Mouse (Mus musculus): Measurements from ENCODE around the gene Magi2. TPM values are rescaled to one million over a fixed set of nuclear protein-coding genes. Genes with fewer than 3 reads are reported as not detected.

Gene Magi2
- polyA plus RNA-seq, 1 experiment from 2014 or later, result 2.3 TPM

DNA sequence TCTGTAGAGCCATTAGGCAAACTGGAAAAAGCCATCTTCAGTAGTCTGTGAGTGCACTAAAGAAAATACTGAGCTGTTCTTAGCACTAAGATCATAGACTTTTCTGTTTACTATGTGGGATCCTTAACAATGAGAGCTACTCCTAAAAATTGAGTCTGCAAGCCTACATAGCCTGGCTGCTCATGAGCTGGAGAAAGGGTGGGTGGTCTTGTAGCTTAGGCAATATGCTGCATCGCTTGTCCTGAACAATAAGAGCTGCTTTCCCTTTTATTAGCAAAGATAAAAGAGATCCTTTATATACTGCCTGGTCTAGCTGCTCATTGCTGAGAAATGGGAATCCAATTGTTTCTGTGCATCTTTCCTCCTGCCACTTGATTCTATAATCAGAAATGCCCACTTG, 841.7 kb downstream of the Magi2 start:
- H3K36me3 ChIP-seq, result no peaks in the 10 kb centered on the region
- H3K27ac ChIP-seq, result no peak overlapping the region
- H3K27me3 ChIP-seq (replicated peaks), result no peaks in the 10 kb centered on the region
- ATAC-seq, result no peak
- H3K4me2 ChIP-seq (replicated peaks), result no peak overlapping the region
- WGBS, result 87% methylated on average over 1 of the region's 1 CpGs
- no peak overlapping the region for H3K9ac ChIP-seq
- no peaks in the 10 kb centered on the region for H3K9me3 ChIP-seq
- no peak overlapping the region for H3K4me3 ChIP-seq (replicated peaks)
- H3K4me1 ChIP-seq (replicated peaks), result no peaks in the 10 kb centered on the region

DNA sequence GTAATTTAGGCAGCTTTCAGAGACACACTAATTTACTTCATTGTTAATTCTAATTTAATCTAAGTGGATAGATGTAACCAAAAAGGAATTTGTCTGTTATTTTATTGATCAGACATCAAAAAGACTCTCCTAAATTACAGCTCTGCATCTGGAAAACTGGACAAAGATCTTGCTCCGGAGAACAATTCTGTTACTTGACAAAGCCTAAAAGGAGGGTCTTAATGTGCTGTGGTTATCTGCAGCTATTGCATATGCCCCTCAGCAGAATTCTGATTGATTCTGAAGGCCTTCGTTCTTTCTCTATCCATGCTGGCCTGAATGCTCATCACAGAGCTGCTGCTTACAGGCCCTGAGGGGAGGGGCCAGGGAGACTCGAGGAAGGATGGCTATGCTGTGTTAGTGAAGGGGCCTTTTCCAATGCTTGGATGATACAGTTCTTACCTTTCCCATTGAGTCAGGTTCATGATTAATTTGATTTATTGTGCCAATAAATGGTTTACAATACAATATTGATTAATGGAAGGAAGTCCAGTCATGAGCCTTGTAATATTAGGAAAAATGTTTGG, 842.2 kb downstream of the Magi2 start:
- Histone ChIP-seq H3K9ac (no peak overlapping the region), H3K4me2 (replicated peaks) (no peak overlapping the region), H3K4me1 (replicated peaks) (no peaks in the 10 kb centered on the region), H3K4me3 (replicated peaks) (no peak overlapping the region), H3K27me3 (replicated peaks) (no peaks in the 10 kb centered on the region), H3K36me3 (no peaks in the 10 kb centered on the region), H3K27ac (no peak overlapping the region), H3K9me3 (no peaks in the 10 kb centered on the region)
- no peak for ATAC-seq
- 70% methylated on average over 3 of the region's 3 CpGs for WGBS

DNA sequence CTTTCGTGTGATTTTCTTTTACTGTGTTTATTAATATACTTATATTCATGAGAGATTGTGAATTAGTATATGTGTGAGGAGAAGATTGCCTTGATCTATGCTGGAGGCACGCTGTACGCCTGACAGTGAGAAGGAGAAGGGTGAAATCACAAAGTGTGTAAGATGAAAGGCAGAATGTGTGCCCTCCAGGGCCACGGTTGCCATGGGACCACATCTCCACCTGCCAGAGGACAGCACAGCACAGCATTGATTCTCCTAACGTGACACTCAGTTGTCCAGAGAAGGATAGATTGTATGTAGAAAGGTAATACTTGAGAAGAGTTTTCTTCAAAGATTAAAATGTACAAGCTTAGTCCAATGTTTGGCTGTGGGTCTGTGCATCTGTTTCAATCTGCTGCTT, 847.3 kb downstream of the Magi2 start:
- Histone ChIP-seq H3K4me2 (replicated peaks) (no peak overlapping the region), H3K9me3 (no peaks in the 10 kb centered on the region), H3K4me3 (replicated peaks) (no peak overlapping the region), H3K4me1 (replicated peaks) (no peaks in the 10 kb centered on the region), H3K9ac (no peak overlapping the region), H3K36me3 (no peaks in the 10 kb centered on the region), H3K27ac (no peak overlapping the region), H3K27me3 (replicated peaks) (no peaks in the 10 kb centered on the region)
- WGBS, result 87% methylated on average over 5 of the region's 5 CpGs
- no peak for ATAC-seq

DNA sequence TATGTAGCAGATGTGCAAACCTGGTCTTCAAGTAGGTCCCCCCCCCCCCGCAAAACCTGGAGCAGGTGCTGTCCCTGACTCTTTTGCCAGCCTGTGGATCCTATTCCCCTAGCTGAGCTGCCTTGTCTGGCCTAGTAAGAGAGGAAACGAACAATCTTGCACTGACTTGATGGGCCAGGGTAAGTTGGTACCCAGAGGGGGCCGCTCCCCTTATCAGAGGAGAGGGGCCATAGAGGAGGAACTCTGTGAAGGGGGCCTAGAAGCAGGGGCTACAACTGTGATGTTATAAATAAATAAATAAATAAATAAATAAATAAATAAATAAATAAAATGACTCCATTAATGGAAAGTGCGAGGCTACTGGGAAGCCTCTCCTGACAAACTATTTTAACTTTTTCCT, 848.0 kb downstream of the Magi2 start:
- no peak overlapping the region for H3K9ac ChIP-seq
- H3K4me1 ChIP-seq (replicated peaks), result no peaks in the 10 kb centered on the region
- no peak for ATAC-seq
- no peaks in the 10 kb centered on the region for H3K36me3 ChIP-seq
- H3K27ac ChIP-seq, result no peak overlapping the region
- no peaks in the 10 kb centered on the region for H3K9me3 ChIP-seq
- H3K4me3 ChIP-seq (replicated peaks), result no peak overlapping the region
- WGBS, result 93% methylated on average over 4 of the region's 4 CpGs
- H3K27me3 ChIP-seq (replicated peaks), result no peaks in the 10 kb centered on the region
- H3K4me2 ChIP-seq (replicated peaks), result no peak overlapping the region

GRCm38 (mm10) chr5:20078931-20079330, 852.1 kb downstream of the Magi2 start:
- Histone ChIP-seq H3K36me3 (no peaks in the 10 kb centered on the region), H3K4me1 (replicated peaks) (no peaks in the 10 kb centered on the region), H3K27me3 (replicated peaks) (no peaks in the 10 kb centered on the region), H3K27ac (no peak overlapping the region), H3K4me3 (replicated peaks) (no peak overlapping the region), H3K4me2 (replicated peaks) (no peak overlapping the region), H3K9ac (no peak overlapping the region), H3K9me3 (no peaks in the 10 kb centered on the region)
- no peak for ATAC-seq
- WGBS, result 81% methylated on average over 7 of the region's 7 CpGs

GRCm38 (mm10) chr5:20080605-20081309, 853.9 kb downstream of the Magi2 start:
- Histone ChIP-seq H3K4me3 (replicated peaks) (no peak overlapping the region), H3K27me3 (replicated peaks) (no peaks in the 10 kb centered on the region), H3K36me3 (no peaks in the 10 kb centered on the region), H3K27ac (no peak overlapping the region), H3K4me1 (replicated peaks) (no peaks in the 10 kb centered on the region), H3K4me2 (replicated peaks) (no peak overlapping the region), H3K9me3 (no peaks in the 10 kb centered on the region), H3K9ac (no peak overlapping the region)
- ATAC-seq, result no peak
- WGBS, result 83% methylated on average over 9 of the region's 9 CpGs

- no peak overlapping the region for H3K27ac ChIP-seq
- no peaks in the 10 kb centered on the region for H3K4me1 ChIP-seq (replicated peaks)
- WGBS, result 96% methylated on average over 1 of the region's 1 CpGs
These were observed 855.5 kb downstream of the Magi2 start for GRCm38 (mm10) chr5:20082368-20082767.

GRCm38 (mm10) chr5:20087083-20087482, 860.2 kb downstream of the Magi2 start:
- Histone ChIP-seq H3K4me3 (replicated peaks) (no peak overlapping the region), H3K27ac (no peak overlapping the region), H3K27me3 (replicated peaks) (no peaks in the 10 kb centered on the region), H3K4me1 (replicated peaks) (no peaks in the 10 kb centered on the region), H3K9me3 (no peaks in the 10 kb centered on the region), H3K4me2 (replicated peaks) (no peak overlapping the region), H3K36me3 (no peaks in the 10 kb centered on the region), H3K9ac (no peak overlapping the region)
- 71% methylated on average over 6 of the region's 6 CpGs for WGBS
- ATAC-seq, result no peak

More at GRCm38 (mm10) chr5:20082368-20082767, 855.5 kb downstream of the Magi2 start:
- Histone ChIP-seq H3K4me3 (replicated peaks) (no peak overlapping the region), H3K9me3 (no peaks in the 10 kb centered on the region), H3K27me3 (replicated peaks) (no peaks in the 10 kb centered on the region), H3K4me2 (replicated peaks) (no peak overlapping the region), H3K9ac (no peak overlapping the region), H3K36me3 (no peaks in the 10 kb centered on the region)
- ATAC-seq, result no peak

DNA sequence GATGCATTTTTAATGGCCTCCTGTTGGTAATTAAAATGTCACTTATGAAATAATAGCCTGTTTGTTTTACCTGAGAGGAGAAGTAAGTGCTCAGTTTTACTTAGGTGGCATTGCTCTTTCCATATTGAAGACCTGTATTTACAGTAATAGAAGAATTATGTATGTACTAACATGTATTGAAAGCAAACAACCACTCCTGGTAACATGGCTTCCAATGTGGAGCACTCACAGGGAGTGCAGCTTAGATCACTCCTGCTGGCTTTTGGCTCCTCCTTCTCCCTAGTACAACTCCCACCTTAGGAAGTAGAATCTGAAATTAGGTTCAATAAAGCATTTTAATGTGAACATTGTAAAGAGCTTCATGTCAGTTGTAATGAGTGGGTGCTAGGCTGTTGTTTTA, 877.0 kb downstream of the Magi2 start:
- no peak overlapping the region for H3K4me3 ChIP-seq (replicated peaks)
- no peaks in the 10 kb centered on the region for H3K9me3 ChIP-seq
- no peaks in the 10 kb centered on the region for H3K4me1 ChIP-seq (replicated peaks)
- ATAC-seq, result no peak
- no peak overlapping the region for H3K9ac ChIP-seq
- no peak overlapping the region for H3K4me2 ChIP-seq (replicated peaks)
- H3K27ac ChIP-seq, result no peak overlapping the region
- H3K27me3 ChIP-seq (replicated peaks), result no peaks in the 10 kb centered on the region
- no peaks in the 10 kb centered on the region for H3K36me3 ChIP-seq

DNA sequence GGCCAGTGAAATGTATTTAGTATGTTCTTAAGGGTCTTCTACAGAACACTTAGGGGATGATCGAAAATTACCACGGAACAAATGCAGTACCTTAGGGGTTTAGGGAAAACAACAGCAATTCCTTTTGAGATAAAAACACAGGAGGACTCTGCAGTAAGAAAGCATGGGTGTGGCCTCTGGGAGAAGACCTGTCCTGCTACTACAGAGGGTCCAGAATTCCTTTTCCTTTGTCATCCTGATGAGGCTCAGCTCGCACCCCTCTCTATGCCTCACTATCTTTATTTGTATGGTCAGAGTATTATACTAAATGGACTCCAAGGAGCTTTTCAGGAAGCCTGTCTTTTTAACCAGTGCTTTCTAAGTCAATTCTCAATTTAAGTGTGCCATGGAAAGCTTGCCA, 877.7 kb downstream of the Magi2 start:
- 53% methylated on average over 3 of the region's 3 CpGs for WGBS
- Histone ChIP-seq H3K27me3 (replicated peaks) (no peaks in the 10 kb centered on the region), H3K4me1 (replicated peaks) (no peaks in the 10 kb centered on the region), H3K27ac (no peak overlapping the region), H3K4me2 (replicated peaks) (no peak overlapping the region), H3K9ac (no peak overlapping the region), H3K36me3 (no peaks in the 10 kb centered on the region), H3K9me3 (no peaks in the 10 kb centered on the region), H3K4me3 (replicated peaks) (no peak overlapping the region)
- ATAC-seq, result no peak

GRCm38 (mm10) chr5:20109496-20109895, 882.7 kb downstream of the Magi2 start:
- Histone ChIP-seq H3K27me3 (replicated peaks) (no peaks in the 10 kb centered on the region), H3K9ac (no peak overlapping the region), H3K4me2 (replicated peaks) (no peak overlapping the region), H3K27ac (no peak overlapping the region), H3K4me3 (replicated peaks) (no peak overlapping the region), H3K9me3 (no peaks in the 10 kb centered on the region), H3K36me3 (no peaks in the 10 kb centered on the region), H3K4me1 (replicated peaks) (no peaks in the 10 kb centered on the region)
- no peak for ATAC-seq
- WGBS, result 81% methylated on average over 3 of the region's 3 CpGs

GRCm38 (mm10) chr5:20117156-20117555, 890.3 kb downstream of the Magi2 start:
- Histone ChIP-seq H3K36me3 (no peaks in the 10 kb centered on the region), H3K9me3 (no peaks in the 10 kb centered on the region), H3K27ac (no peak overlapping the region), H3K4me1 (replicated peaks) (no peaks in the 10 kb centered on the region), H3K4me2 (replicated peaks) (no peak overlapping the region), H3K9ac (no peak overlapping the region), H3K4me3 (replicated peaks) (no peak overlapping the region), H3K27me3 (replicated peaks) (no peaks in the 10 kb centered on the region)
- ATAC-seq, result no peak
- WGBS, result 77% methylated on average over 3 of the region's 3 CpGs

- no peaks in the 10 kb centered on the region for H3K9me3 ChIP-seq
- H3K36me3 ChIP-seq, result no peaks in the 10 kb centered on the region
- no peak overlapping the region for H3K4me3 ChIP-seq (replicated peaks)
- H3K9ac ChIP-seq, result no peak overlapping the region
- no peaks in the 10 kb centered on the region for H3K27me3 ChIP-seq (replicated peaks)
- H3K4me1 ChIP-seq (replicated peaks), result no peaks in the 10 kb centered on the region
- ATAC-seq, result no peak
- WGBS, result 48% methylated on average over 2 of the region's 2 CpGs
- no peak overlapping the region for H3K27ac ChIP-seq
- H3K4me2 ChIP-seq (replicated peaks), result no peak overlapping the region
These were observed 913.4 kb downstream of the Magi2 start for GRCm38 (mm10) chr5:20140235-20140634.
